Mouse (Mus musculus): Measurements from ENCODE around the gene Wdr25.

GRCm38 (mm10) chr12:108850886-108851285 lies 42.5 kb upstream of the Wdr25 start:
- TF ChIP-seq GATA1 (IDR thresholded peaks at IDR 0.05; ENCODE audit: low read length) (no peak), TAL1 (IDR thresholded peaks at IDR 0.05; ENCODE audit: low read length) (no peak)

All from erythroblast, embryonic 14.5 days (primary cell).